Mouse (Mus musculus) hindbrain, embryonic 11.5 days (tissue): ENCODE measurements at regions not wholly inside any gene's neighbourhood (a gene's known extent, or its start where the extent isn't known, plus 50 kb on each side); places are given as distances from the start of the nearest gene placed in this dataset.

Experiments
- ATAC-seq: fragments of 200-750 bp; cut with Nextera tagmentation; 2 replicates; pipeline ENCODE4 v1.8.0; 2017; ENCODE audit warnings: mild to moderate bottlenecking, moderate TSS enrichment, moderate library complexity; ENCODE audit not compliant: low FRiP score
- DNase-seq: peaks from one replicate; pipeline ENCODE4 v3.0.0-alpha.2; 2015; ENCODE audit warnings: low spot score
- H3K27ac ChIP-seq: fragments of 300-500 bp; sonication (generic); 2 replicates; pipeline ENCODE4 v1.5.1; 2014; ENCODE audit warnings: mild to moderate bottlenecking, low read depth, low read length
- H3K27me3 ChIP-seq: fragments of 300-500 bp; sonication (generic); 2 replicates; pipeline ENCODE4 v1.6.1; 2014; ENCODE audit warnings: mild to moderate bottlenecking, low read length, moderate library complexity, mixed read lengths; ENCODE audit not compliant: control insufficient read depth, insufficient read depth
- H3K36me3 ChIP-seq: fragments of 300-500 bp; sonication (generic); 2 replicates; pipeline ENCODE4 v1.6.1; 2014; ENCODE audit warnings: mild to moderate bottlenecking, low read length, moderate library complexity, mixed read lengths; ENCODE audit not compliant: control insufficient read depth, insufficient read depth
- H3K4me1 ChIP-seq: fragments of 300-500 bp; sonication (generic); replicated peaks from 2 replicates; pipeline ENCODE4 v1.6.1; 2014; ENCODE audit warnings: low read length, mixed read lengths; ENCODE audit not compliant: control insufficient read depth, insufficient read depth
- H3K4me2 ChIP-seq: fragments of 300-500 bp; sonication (generic); replicated peaks from 2 replicates; pipeline ENCODE4 v1.6.1; 2014; ENCODE audit warnings: mild to moderate bottlenecking, low read depth, low read length
- H3K4me3 ChIP-seq: fragments of 300-500 bp; sonication (generic); 2 replicates; pipeline ENCODE4 v1.5.1; 2014; ENCODE audit warnings: low read depth, low read length
- H3K9ac ChIP-seq: fragments of 300-500 bp; sonication (generic); 2 replicates; pipeline ENCODE4 v1.6.1; 2014; ENCODE audit warnings: low read depth, low read length
- H3K9me3 ChIP-seq: fragments of 300-500 bp; sonication (generic); 2 replicates; pipeline ENCODE4 v1.6.1; 2016; ENCODE audit warnings: low read length; ENCODE audit not compliant: control insufficient read depth
- WGBS: fragments of 180-500 bp; shearing (Covaris S2); extraction: QIAGEN DNeasy Blood & Tissue Kit; methylation state at CpG from one replicate; pipeline ENCODE4 v1.1.7; 2014; 5-methylcytosine and 5-hydroxymethylcytosine counted together

DNA sequence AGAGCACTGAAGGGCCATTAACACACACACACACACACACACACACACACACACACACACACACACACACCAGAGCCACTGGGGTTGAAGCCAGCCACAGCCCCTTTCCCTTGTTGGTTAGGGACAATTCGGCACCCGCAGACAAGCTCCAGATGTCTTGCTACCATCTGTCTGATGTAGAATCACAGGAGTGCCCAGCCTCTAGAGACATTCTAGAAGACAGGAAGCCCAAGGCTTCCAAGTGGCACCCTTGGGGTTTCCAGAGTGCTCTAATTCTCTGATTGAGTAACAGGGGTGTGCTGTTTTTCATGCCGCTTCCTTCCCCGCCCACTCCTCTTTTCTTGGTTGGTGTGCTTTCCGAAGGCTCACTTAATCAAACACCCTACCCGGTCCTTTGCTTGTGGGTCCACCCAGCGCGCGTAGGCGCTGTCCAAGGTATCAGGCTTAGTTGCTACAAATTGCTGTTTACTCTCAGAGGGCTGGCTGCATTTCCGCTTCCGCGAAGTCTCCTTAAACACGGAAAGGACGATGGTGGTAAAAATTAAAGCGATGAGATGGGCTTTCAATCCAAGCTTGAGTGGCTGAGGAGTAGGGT is 59.5 kb upstream of the Zbtb18 start:
- 24% methylated on average over 16 of the region's 16 CpGs for WGBS
- peak; percentile 57 for DNase-seq

GRCm38 (mm10) chr1:177382147-177382546 is 60.0 kb upstream of the Zbtb18 start:
- DNase-seq = no peak

More for the DNA sequence above, 59.5 kb upstream of the Zbtb18 start:
- H3K4me2 ChIP-seq = no peak overlapping the region
- no peaks in the 10 kb centered on the region for H3K4me1 ChIP-seq
- H3K4me3 ChIP-seq = no peak overlapping the region
- H3K9me3 ChIP-seq = no peaks in the 10 kb centered on the region
- H3K27me3 ChIP-seq = no peaks in the 10 kb centered on the region
- no peaks in the 10 kb centered on the region for H3K36me3 ChIP-seq
- no peak overlapping the region for H3K9ac ChIP-seq
- peak; percentile 40; the same call in 1 of the 2 replicates for ATAC-seq
- H3K27ac ChIP-seq = no peak overlapping the region

DNA sequence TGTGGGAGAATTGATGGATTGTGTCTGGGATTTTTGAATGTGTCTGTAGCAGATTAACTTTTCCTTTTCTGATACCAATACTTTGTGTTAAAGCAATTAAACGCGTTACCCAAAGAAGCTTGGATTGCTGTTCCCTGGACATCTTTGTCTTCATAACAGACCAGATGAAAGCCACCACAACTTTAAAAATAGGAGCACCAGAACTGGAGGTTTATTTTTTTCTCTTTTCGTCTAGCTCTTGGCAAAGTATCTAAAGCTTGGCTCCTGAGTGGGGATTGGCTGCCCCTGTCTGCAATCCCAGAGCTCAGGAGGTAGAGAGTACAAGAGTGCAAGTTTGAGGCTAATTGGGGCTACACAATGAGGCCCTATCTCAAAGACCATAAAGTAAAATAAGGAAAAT is 64.0 kb upstream of the Zbtb18 start:
- Histone ChIP-seq H3K4me3 (no peak overlapping the region), H3K4me2 (no peak overlapping the region), H3K27me3 (no peaks in the 10 kb centered on the region), H3K4me1 (no peaks in the 10 kb centered on the region), H3K9me3 (no peaks in the 10 kb centered on the region), H3K36me3 (no peaks in the 10 kb centered on the region), H3K27ac (no peak overlapping the region), H3K9ac (no peak overlapping the region)
- 92% methylated on average over 3 of the region's 3 CpGs for WGBS
- ATAC-seq (no peak), DNase-seq (no peak)

More at GRCm38 (mm10) chr1:177382147-177382546, 60.0 kb upstream of the Zbtb18 start:
- no peaks in the 10 kb centered on the region for H3K36me3 ChIP-seq
- H3K4me3 ChIP-seq = no peak overlapping the region
- H3K9me3 ChIP-seq = no peaks in the 10 kb centered on the region
- H3K9ac ChIP-seq = no peak overlapping the region
- 87% methylated on average over 4 of the region's 4 CpGs for WGBS
- ATAC-seq = 0 out of 2 replicates have a peak, but pooled peaks have one; percentile 10
- H3K4me1 ChIP-seq = no peaks in the 10 kb centered on the region
- H3K4me2 ChIP-seq = no peak overlapping the region
- no peak overlapping the region for H3K27ac ChIP-seq
- no peaks in the 10 kb centered on the region for H3K27me3 ChIP-seq

GRCm38 (mm10) chr1:177373226-177373825 is 68.8 kb upstream of the Zbtb18 start:
- Histone ChIP-seq H3K27me3 (no peaks in the 10 kb centered on the region), H3K4me3 (no peak overlapping the region), H3K9me3 (no peaks in the 10 kb centered on the region), H3K9ac (no peak overlapping the region), H3K4me2 (no peak overlapping the region), H3K4me1 (no peaks in the 10 kb centered on the region), H3K27ac (no peak overlapping the region), H3K36me3 (no peaks in the 10 kb centered on the region)
- DNase-seq (peak; percentile 17), ATAC-seq (peak; percentile 67; the same call in 1 of the 2 replicates)
- 6% methylated on average over 5 of the region's 5 CpGs for WGBS

- no peaks in the 10 kb centered on the region for H3K36me3 ChIP-seq
- no peak overlapping the region for H3K9ac ChIP-seq
- H3K27ac ChIP-seq = no peak overlapping the region
- H3K4me3 ChIP-seq = no peak overlapping the region
- ATAC-seq (no peak), DNase-seq (no peak)
- no peaks in the 10 kb centered on the region for H3K27me3 ChIP-seq
- H3K4me1 ChIP-seq = no peaks in the 10 kb centered on the region
- H3K9me3 ChIP-seq = no peaks in the 10 kb centered on the region
- WGBS = 67% methylated on average over 10 of the region's 10 CpGs
- no peak overlapping the region for H3K4me2 ChIP-seq
Measured at GRCm38 (mm10) chr1:177372066-177372465, 70.1 kb upstream of the Zbtb18 start.

DNA sequence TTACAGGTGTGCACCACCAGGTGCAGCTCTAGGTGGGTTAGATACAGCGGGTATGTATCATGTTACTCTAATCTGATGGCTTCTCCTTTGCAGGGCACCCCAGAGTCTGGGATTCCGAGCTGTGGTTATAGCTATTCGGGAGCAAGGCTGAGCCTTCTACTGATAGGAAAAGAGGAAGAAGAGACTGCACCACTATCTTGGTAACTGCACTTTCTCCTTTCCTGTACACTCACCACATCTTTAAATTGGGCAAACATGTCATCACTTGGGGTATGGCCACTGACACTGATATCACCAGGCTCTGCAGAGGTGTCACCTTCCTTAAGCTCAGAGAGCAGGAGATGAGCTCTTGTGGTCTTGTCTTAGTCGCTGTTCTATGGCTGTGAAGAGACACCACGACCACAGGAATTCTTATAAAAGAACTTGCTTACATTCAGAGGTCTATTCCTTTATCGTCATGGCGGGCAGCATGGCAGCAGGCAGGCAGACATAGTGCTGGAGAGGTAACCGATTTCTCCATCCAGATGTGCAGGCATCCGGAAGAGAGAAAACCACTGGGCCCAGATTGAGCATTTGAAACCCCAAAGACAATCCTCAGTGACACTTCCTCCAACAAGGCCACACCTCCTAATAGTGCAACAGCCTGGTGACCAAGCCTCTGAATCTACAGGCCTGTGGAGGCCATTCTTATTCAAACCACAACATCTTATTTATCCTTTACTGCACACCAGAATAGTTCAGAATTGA is 74.1 kb upstream of the Zbtb18 start:
- WGBS = 85% methylated on average over 9 of the region's 9 CpGs
- no peak for ATAC-seq
- Histone ChIP-seq H3K36me3 (no peaks in the 10 kb centered on the region), H3K4me2 (no peak overlapping the region), H3K9me3 (no peaks in the 10 kb centered on the region), H3K9ac (no peak overlapping the region), H3K27ac (no peak overlapping the region), H3K4me3 (no peak overlapping the region), H3K4me1 (no peaks in the 10 kb centered on the region), H3K27me3 (no peaks in the 10 kb centered on the region)
- no peak for DNase-seq

- no peak overlapping the region for H3K4me2 ChIP-seq
- no peak overlapping the region for H3K27ac ChIP-seq
- WGBS = 58% methylated on average over 6 of the region's 6 CpGs
- DNase-seq = no peak
- H3K36me3 ChIP-seq = no peaks in the 10 kb centered on the region
- peak; percentile 78; the same call in 1 of the 2 replicates for ATAC-seq
- no peak overlapping the region for H3K9ac ChIP-seq
- no peaks in the 10 kb centered on the region for H3K4me1 ChIP-seq
- no peaks in the 10 kb centered on the region for H3K27me3 ChIP-seq
- no peaks in the 10 kb centered on the region for H3K9me3 ChIP-seq
- no peak overlapping the region for H3K4me3 ChIP-seq
Measured at GRCm38 (mm10) chr1:177366914-177367313, 75.2 kb upstream of the Zbtb18 start.

- Histone ChIP-seq H3K4me3 (no peak overlapping the region), H3K9me3 (no peaks in the 10 kb centered on the region), H3K36me3 (no peaks in the 10 kb centered on the region), H3K4me1 (no peaks in the 10 kb centered on the region), H3K9ac (no peak overlapping the region), H3K27me3 (no peaks in the 10 kb centered on the region), H3K4me2 (no peak overlapping the region), H3K27ac (no peak overlapping the region)
- 60% methylated on average over 7 of the region's 7 CpGs for WGBS
- peak; percentile 27 for DNase-seq
- ATAC-seq = peak; percentile 47; the same call in 1 of the 2 replicates
Measured at GRCm38 (mm10) chr1:177366475-177366874, 75.7 kb upstream of the Zbtb18 start.
